8 mouse cellular contexts compared by ENCODE assay signal in genomic region chr3:79885686-79886356, GRCm38 (mm10). TPM values are rescaled to one million over a fixed set of nuclear protein-coding genes. Genes with fewer than 3 reads are reported as not detected.
DNase-seq lines count a peak whose midpoint lies in the region; ATAC-seq and TF ChIP-seq lines count a peak whose summit lies in the region.

No protein-coding gene starts in this region.

- no peak for TF ChIP-seq EP300 in liver, embryonic 14.5 days (IDR thresholded peaks at IDR 0.05; ENCODE audit: low read depth)

- H3K36me3 ChIP-seq in hindbrain, embryonic 16.5 days (ENCODE audit: control insufficient read depth, insufficient read depth, low read length) = no peaks in the 10 kb centered on the region
- no peaks in the 10 kb centered on the region for H3K36me3 ChIP-seq in liver, embryonic 14.5 days (replicated peaks; ENCODE audit: control insufficient read depth, insufficient read depth, low read depth)
- no peaks in the 10 kb centered on the region for H3K36me3 ChIP-seq in stomach, embryonic 15.5 days
- H3K36me3 ChIP-seq in midbrain, embryonic 11.5 days (ENCODE audit: control insufficient read depth, insufficient read depth, low read length) = no peaks in the 10 kb centered on the region
- no peaks in the 10 kb centered on the region for H3K36me3 ChIP-seq in forebrain, embryonic 13.5 days (ENCODE audit: poor library complexity, severe bottlenecking)

- TF ChIP-seq CTCF in liver, embryonic 14.5 days (IDR thresholded peaks at IDR 0.05; ENCODE audit: low read depth) = no peak

- H3K27me3 ChIP-seq in hindbrain, embryonic 16.5 days (replicated peaks; ENCODE audit: control insufficient read depth, insufficient read depth, low read length) = peaks cover 4% of the 10 kb centered on the region; the same call in 1 of the 2 replicates
- no peaks in the 10 kb centered on the region; the same call in 1 of the 2 replicates for H3K27me3 ChIP-seq in liver, embryonic 14.5 days (ENCODE audit: control insufficient read depth, insufficient read depth, low read length)
- H3K27me3 ChIP-seq in stomach, embryonic 15.5 days (replicated peaks) = no peaks in the 10 kb centered on the region
- no peaks in the 10 kb centered on the region for H3K27me3 ChIP-seq in midbrain, embryonic 11.5 days (ENCODE audit: control insufficient read depth, insufficient read depth, low read length)
- no peaks in the 10 kb centered on the region for H3K27me3 ChIP-seq in forebrain, embryonic 13.5 days

- intact Hi-C loops in heart, postnatal 25 days (cut with DNase I) = loop anchor here (2.0 to 5.0 kb wide), 4 partner anchors 41 to 121 kb away; no protein-coding TSS in a partner anchor

- H3K9me3 ChIP-seq in hindbrain, embryonic 16.5 days (ENCODE audit: control insufficient read depth, low read length) = no peaks in the 10 kb centered on the region
- no peaks in the 10 kb centered on the region for H3K9me3 ChIP-seq in liver, embryonic 14.5 days (ENCODE audit: control insufficient read depth, low read length)
- H3K9me3 ChIP-seq in stomach, embryonic 15.5 days = no peaks in the 10 kb centered on the region
- no peaks in the 10 kb centered on the region for H3K9me3 ChIP-seq in midbrain, embryonic 11.5 days (ENCODE audit: control insufficient read depth, low read length)
- no peaks in the 10 kb centered on the region for H3K9me3 ChIP-seq in forebrain, embryonic 13.5 days (replicated peaks)

- peak; percentile 96 for DNase-seq in heart, adult 11 months
- no peak for DNase-seq in heart, postnatal 25 days (ENCODE audit: low spot score)
- DNase-seq in forelimb bud, embryonic 11.5 days (ENCODE audit: low read depth, low spot score) = peak; percentile 70
- no peak for DNase-seq in liver, embryonic 14.5 days (ENCODE audit: low read depth in 3 of 3, low spot score in 3 of 3)
- DNase-seq in midbrain, embryonic 11.5 days (ENCODE audit: low spot score, missing footprints) = no peak

- H3K9ac ChIP-seq in hindbrain, embryonic 16.5 days (ENCODE audit: low read depth, low read length) = no peak overlapping the region
- no peak overlapping the region; the same call in 1 of the 2 replicates for H3K9ac ChIP-seq in liver, embryonic 14.5 days (replicated peaks)
- peak overlapping the region; percentile 13; the same call in 1 of the 2 replicates for H3K9ac ChIP-seq in stomach, embryonic 15.5 days
- H3K9ac ChIP-seq in midbrain, embryonic 11.5 days (ENCODE audit: low read length) = no peak overlapping the region
- no peak overlapping the region for H3K9ac ChIP-seq in forebrain, embryonic 13.5 days

- H3K4me1 ChIP-seq in hindbrain, embryonic 16.5 days (ENCODE audit: control insufficient read depth, insufficient read depth, low read depth, low read length) = no peaks in the 10 kb centered on the region; the same call in 1 of the 2 replicates
- peaks cover 0 to 7% of the 10 kb centered on the region in 2 experiments; a peak in 2 of 4 replicates for H3K4me1 ChIP-seq in liver, embryonic 14.5 days (replicated peaks; ENCODE audit: control insufficient read depth in 2 of 2, insufficient read depth in 2 of 2, low read length in 1 of 2)
- peaks cover 22% of the 10 kb centered on the region for H3K4me1 ChIP-seq in stomach, embryonic 15.5 days
- no peaks in the 10 kb centered on the region for H3K4me1 ChIP-seq in midbrain, embryonic 11.5 days (ENCODE audit: control insufficient read depth, insufficient read depth, low read length)
- H3K4me1 ChIP-seq in forebrain, embryonic 13.5 days = no peaks in the 10 kb centered on the region

- no peak overlapping the region for H3K27ac ChIP-seq in hindbrain, embryonic 16.5 days (ENCODE audit: low read depth, low read length)
- no peak overlapping the region for H3K27ac ChIP-seq in liver, embryonic 14.5 days
- peak overlapping the region; percentile 82 for H3K27ac ChIP-seq in stomach, embryonic 15.5 days
- no peak overlapping the region for H3K27ac ChIP-seq in midbrain, embryonic 11.5 days (ENCODE audit: low read depth, low read length)
- H3K27ac ChIP-seq in forebrain, embryonic 13.5 days = no peak overlapping the region

- H3K4me3 ChIP-seq in hindbrain, embryonic 16.5 days (ENCODE audit: low read length) = peak overlapping the region; percentile 26
- H3K4me3 ChIP-seq in liver, embryonic 14.5 days (ENCODE audit: insufficient read depth in 1 of 2, low read depth in 2 of 2, low read length in 2 of 2) = peak overlapping the region; percentile 36 to 38
- H3K4me3 ChIP-seq in stomach, embryonic 15.5 days (replicated peaks) = peak overlapping the region; percentile 39
- H3K4me3 ChIP-seq in midbrain, embryonic 11.5 days (ENCODE audit: low read depth, low read length) = no peak overlapping the region
- H3K4me3 ChIP-seq in forebrain, embryonic 13.5 days = no peak overlapping the region

- 49% methylated on average over 19 of the region's 19 CpGs for WGBS in hindbrain, embryonic 16.5 days
- 5% methylated on average over 19 of the region's 19 CpGs for WGBS in liver, embryonic 14.5 days (ENCODE audit: insufficient replicate concordance)
- 5% methylated on average over 19 of the region's 19 CpGs for WGBS in stomach, embryonic 15.5 days
- WGBS in midbrain, embryonic 11.5 days = 82% methylated on average over 19 of the region's 19 CpGs
- 82% methylated on average over 19 of the region's 19 CpGs for whole genome bisulfite sequencing in forebrain, embryonic 13.5 days

- ATAC-seq in hindbrain, embryonic 16.5 days = 0 out of 2 replicates have a peak, but pooled peaks have one; percentile 25
- peak; percentile 45; the same call in 1 of the 2 replicates for ATAC-seq in liver, embryonic 14.5 days (ENCODE audit: insufficient read depth)
- ATAC-seq in stomach, embryonic 15.5 days (ENCODE audit: insufficient read depth, low FRiP score, low read depth) = peak; percentile 85
- no peak for ATAC-seq in midbrain, embryonic 11.5 days (ENCODE audit: low FRiP score)
- no peak for ATAC-seq in forebrain, embryonic 13.5 days

- H3K4me2 ChIP-seq in hindbrain, embryonic 16.5 days (ENCODE audit: low read length) = peak overlapping the region; percentile 31
- H3K4me2 ChIP-seq in liver, embryonic 14.5 days (ENCODE audit: low read depth) = peak overlapping the region; percentile 45
- H3K4me2 ChIP-seq in stomach, embryonic 15.5 days = peak overlapping the region; percentile 60
- no peak overlapping the region for H3K4me2 ChIP-seq in midbrain, embryonic 11.5 days
- no peak overlapping the region for H3K4me2 ChIP-seq in forebrain, embryonic 13.5 days

RNA-seq across cellular contexts. Expression of gene Fam198b, which starts 1.5 kb away (rescaled TPM):
- 10 to 100 TPM; 23.8 to 27.7 TPM for total RNA-seq in heart, postnatal 25 days (2021)
- 2.7 and 4.4 TPM in 2 replicates for polyA plus RNA-seq in hindbrain, embryonic 16.5 days (2015; fragmentation: Nextera tagmentation; extraction: Ambion mirVana)
- 0.56 and 0.70 TPM in 2 replicates for polyA plus RNA-seq in liver, embryonic 14.5 days (2012; rRNA removed)
- polyA plus RNA-seq in liver, embryonic 14.5 days (2014; fragmentation: Nextera tagmentation; extraction: Ambion mirVana) = 0.45 and 0.57 TPM in 2 replicates
- 13.3 and 17.0 TPM in 2 replicates for polyA plus RNA-seq in stomach, embryonic 15.5 days (2015; fragmentation: Nextera tagmentation; extraction: Ambion mirVana)
- 0.73 and 0.77 TPM in 2 replicates for polyA plus RNA-seq in midbrain, embryonic 11.5 days (2014; fragmentation: Nextera tagmentation; extraction: Ambion mirVana)
- polyA plus RNA-seq in forebrain, embryonic 13.5 days (2015; fragmentation: Nextera tagmentation; extraction: Ambion mirVana) = 0.79 and 2.4 TPM in 2 replicates

RNA-seq across cellular contexts. Expression of gene Tmem144, which starts 33.2 kb away (rescaled TPM):
- total RNA-seq in heart, postnatal 25 days (2021) = 1 to 10 TPM; 8.1 to 9.1 TPM
- 2.2 and 2.3 TPM in 2 replicates for polyA plus RNA-seq in hindbrain, embryonic 16.5 days (2015; fragmentation: Nextera tagmentation; extraction: Ambion mirVana)
- polyA plus RNA-seq in liver, embryonic 14.5 days (2012; rRNA removed) = 0.68 and 0.73 TPM in 2 replicates
- 1.7 and 1.9 TPM in 2 replicates for polyA plus RNA-seq in liver, embryonic 14.5 days (2014; fragmentation: Nextera tagmentation; extraction: Ambion mirVana)
- polyA plus RNA-seq in stomach, embryonic 15.5 days (2015; fragmentation: Nextera tagmentation; extraction: Ambion mirVana) = 3.6 and 4.4 TPM in 2 replicates
- polyA plus RNA-seq in midbrain, embryonic 11.5 days (2014; fragmentation: Nextera tagmentation; extraction: Ambion mirVana) = 2.0 and 3.4 TPM in 2 replicates
- polyA plus RNA-seq in forebrain, embryonic 13.5 days (2015; fragmentation: Nextera tagmentation; extraction: Ambion mirVana) = 3.3 and 4.0 TPM in 2 replicates

Comparison
In these comparisons a context has a peak if more than half of its experiments do, and no peak if none do; other contexts are left out.
1. DNase-seq: peak in heart, adult 11 months (single experiment) and forelimb bud, embryonic 11.5 days (single experiment); none in heart, postnatal 25 days (single experiment), liver, embryonic 14.5 days (0 of 3) and midbrain, embryonic 11.5 days (single experiment).
2. ATAC-seq: peak in hindbrain, embryonic 16.5 days (single experiment), liver, embryonic 14.5 days (single experiment) and stomach, embryonic 15.5 days (single experiment); none in midbrain, embryonic 11.5 days (single experiment) and forebrain, embryonic 13.5 days (single experiment).
3. H3K4me2 ChIP-seq: peak in hindbrain, embryonic 16.5 days (single experiment), liver, embryonic 14.5 days (single experiment) and stomach, embryonic 15.5 days (single experiment); none in midbrain, embryonic 11.5 days (single experiment) and forebrain, embryonic 13.5 days (single experiment).
4. H3K4me3 ChIP-seq: peak in hindbrain, embryonic 16.5 days (single experiment), liver, embryonic 14.5 days (2 of 2) and stomach, embryonic 15.5 days (single experiment); none in midbrain, embryonic 11.5 days (single experiment) and forebrain, embryonic 13.5 days (single experiment).